Mouse (Mus musculus) cerebral cortex, adult 2 months (tissue): Measurements from ENCODE around the gene Tmem214.

ENCODE experiments used
- WGBS: fragments of 180-500 bp; shearing (Covaris S2); methylation state at CpG from one replicate; pipeline ENCODE4 v1.1.7; 2018; 5-methylcytosine and 5-hydroxymethylcytosine counted together

The Tmem214 gene

GRCm38 (mm10) chr5:30867712-30868111 lies at the start of gene Tmem214:
Gene Tmem214, plus strand, starts transcription at chr5:30868012.
- WGBS = 98% methylated on average over 3 of the region's 3 CpGs

- WGBS = 60% methylated on average over 8 of the region's 8 CpGs
These were observed 49.0 kb upstream of the Tmem214 start for GRCm38 (mm10) chr5:30818758-30819309.

- 66% methylated on average over 5 of the region's 5 CpGs for WGBS
These were observed 45.1 kb upstream of the Tmem214 start for GRCm38 (mm10) chr5:30822689-30823088.

GRCm38 (mm10) chr5:30823091-30823490 lies 44.7 kb upstream of the Tmem214 start:
- 70% methylated on average over 3 of the region's 3 CpGs for WGBS

- 76% methylated on average over 11 of the region's 11 CpGs for WGBS
These were observed 43.5 kb upstream of the Tmem214 start for GRCm38 (mm10) chr5:30824124-30824988.

- 47% methylated on average over 10 of the region's 10 CpGs for whole genome bisulfite sequencing
These were observed 42.6 kb upstream of the Tmem214 start for GRCm38 (mm10) chr5:30825166-30825565.

GRCm38 (mm10) chr5:30825821-30826220 lies 42.0 kb upstream of the Tmem214 start:
- 60% methylated on average over 6 of the region's 6 CpGs for WGBS

GRCm38 (mm10) chr5:30833416-30833815 lies 34.4 kb upstream of the Tmem214 start:
- 88% methylated on average over 3 of the region's 3 CpGs for WGBS

GRCm38 (mm10) chr5:30839731-30840130 lies 28.1 kb upstream of the Tmem214 start:
- WGBS = 81% methylated on average over 2 of the region's 2 CpGs

GRCm38 (mm10) chr5:30841896-30842295 lies 25.9 kb upstream of the Tmem214 start:
- WGBS = 55% methylated on average over 3 of the region's 3 CpGs

- WGBS = 77% methylated on average over 6 of the region's 6 CpGs
These were observed 17.8 kb upstream of the Tmem214 start for GRCm38 (mm10) chr5:30849891-30850555.

GRCm38 (mm10) chr5:30850556-30850925 lies 17.3 kb upstream of the Tmem214 start:
- 64% methylated on average over 2 of the region's 2 CpGs for WGBS

GRCm38 (mm10) chr5:30853522-30853921 lies 14.3 kb upstream of the Tmem214 start:
- WGBS = 61% methylated on average over 4 of the region's 4 CpGs

GRCm38 (mm10) chr5:30855674-30856073 lies 12.1 kb upstream of the Tmem214 start:
- WGBS = 68% methylated on average over 3 of the region's 3 CpGs

GRCm38 (mm10) chr5:30856124-30856523 lies 11.7 kb upstream of the Tmem214 start:
- 85% methylated on average over 2 of the region's 2 CpGs for WGBS

- 49% methylated on average over 4 of the region's 4 CpGs for WGBS
These were observed 4.0 kb upstream of the Tmem214 start for GRCm38 (mm10) chr5:30863852-30864251.

- WGBS = 63% methylated on average over 15 of the region's 15 CpGs
These were observed 3.5 kb upstream of the Tmem214 start for GRCm38 (mm10) chr5:30864322-30864721.

- 77% methylated on average over 3 of the region's 3 CpGs for WGBS
These were observed 941 bp upstream of the Tmem214 start for GRCm38 (mm10) chr5:30866871-30867270.

- 11% methylated on average over 9 of the region's 9 CpGs for WGBS
These were observed 1.2 kb downstream of the Tmem214 start for GRCm38 (mm10) chr5:30868981-30869380.

- WGBS = under 1% methylated on average over 63 of the region's 63 CpGs
These were observed 1.8 kb downstream of the Tmem214 start for GRCm38 (mm10) chr5:30869405-30870130.

GRCm38 (mm10) chr5:30870131-30870406 lies 2.3 kb downstream of the Tmem214 start:
- WGBS = 6% methylated on average over 2 of the region's 2 CpGs

- WGBS = 90% methylated on average over 9 of the region's 9 CpGs
These were observed 4.8 kb downstream of the Tmem214 start for GRCm38 (mm10) chr5:30872574-30872973.
